Mouse (Mus musculus): Measurements from ENCODE around the gene Fkbp2.

GRCm38 (mm10) chr19:6937541-6938465, 42.5 kb downstream of the Fkbp2 start:
- TF ChIP-seq EP300 (IDR thresholded peaks at IDR 0.05; ENCODE audit: low read depth) (no peak), CTCF (IDR thresholded peaks at IDR 0.05; ENCODE audit: low read depth) (no peak)

All from heart, postnatal 0 days (tissue).